Mouse (Mus musculus): Measurements from ENCODE around the gene Setdb1. TPM values are rescaled to one million over a fixed set of nuclear protein-coding genes. Genes with fewer than 3 reads are reported as not detected.

The Setdb1 gene
- polyA plus RNA-seq, 1 experiment from 2014 or later: 63.7 TPM

DNA sequence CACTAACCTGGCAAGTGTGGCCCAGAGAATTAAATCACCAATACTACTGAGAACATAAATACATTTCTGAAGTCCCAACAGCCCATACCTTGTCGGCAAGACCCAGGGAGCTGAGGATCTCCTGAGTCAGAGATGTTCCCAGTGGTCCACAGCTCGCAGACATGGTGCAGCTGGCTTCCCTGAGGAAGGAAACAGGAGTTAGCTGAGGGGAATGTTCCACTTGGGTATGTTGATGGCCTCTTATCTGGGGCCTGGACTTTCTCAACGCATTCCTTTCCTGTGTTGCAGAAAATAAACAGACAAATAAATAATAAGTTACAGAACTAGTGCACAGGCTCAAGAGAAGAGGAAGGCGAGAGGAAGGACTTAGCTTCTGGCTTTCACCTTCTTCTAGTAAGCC lies 50.8 kb downstream of the Setdb1 start:
- no peak for ATAC-seq (ENCODE audit: insufficient number of reproducible peaks, insufficient read depth, low FRiP score, low TSS enrichment, low read depth)
- Histone ChIP-seq H3K9me3 (no peaks in the 10 kb centered on the region), H3K9ac (replicated peaks) (no peak overlapping the region), H3K4me3 (replicated peaks) (no peak overlapping the region), H3K4me1 (replicated peaks) (peaks cover 4% of the 10 kb centered on the region; the same call in 1 of the 2 replicates), H3K27me3 (no peaks in the 10 kb centered on the region), H3K36me3 (no peaks in the 10 kb centered on the region), H3K4me2 (no peak overlapping the region), H3K27ac (no peak overlapping the region)
- 86% methylated on average over 4 of the region's 4 CpGs for WGBS

DNA sequence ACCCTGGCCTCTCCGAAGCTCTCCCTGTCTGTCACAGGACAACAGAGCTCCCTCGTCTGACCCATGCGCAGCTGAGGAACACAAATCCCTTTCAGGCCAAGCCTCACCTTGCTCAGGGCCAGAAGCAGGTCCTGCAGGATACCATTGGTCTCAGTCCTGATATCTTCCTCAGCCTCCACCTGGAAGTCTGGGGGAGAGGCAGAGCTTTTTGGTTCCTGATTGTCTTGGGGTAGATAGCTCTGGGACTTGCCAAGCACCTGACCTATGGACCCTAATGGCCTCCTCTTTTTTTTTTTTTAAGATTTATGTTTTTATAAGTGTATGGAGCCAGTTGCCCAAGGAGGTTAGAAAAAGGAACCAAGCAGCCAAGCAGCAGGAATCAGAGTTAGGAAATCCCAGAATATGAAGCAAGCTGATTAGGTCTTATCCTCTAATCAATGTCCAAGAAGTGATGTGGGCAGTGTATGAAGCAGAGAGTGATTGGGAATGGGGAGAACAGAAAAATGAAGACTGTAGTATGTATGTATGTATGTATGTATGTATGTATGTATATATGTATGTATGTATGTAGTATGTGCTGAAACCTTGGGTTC lies 55.7 kb downstream of the Setdb1 start:
- Histone ChIP-seq H3K27me3 (no peaks in the 10 kb centered on the region), H3K36me3 (peaks cover 14% of the 10 kb centered on the region), H3K4me3 (replicated peaks) (no peak overlapping the region), H3K9ac (replicated peaks) (no peak overlapping the region), H3K4me1 (replicated peaks) (peaks cover 6% of the 10 kb centered on the region), H3K4me2 (no peak overlapping the region), H3K9me3 (no peaks in the 10 kb centered on the region), H3K27ac (no peak overlapping the region)
- WGBS: 81% methylated on average over 3 of the region's 3 CpGs
- no peak for ATAC-seq (ENCODE audit: insufficient number of reproducible peaks, insufficient read depth, low FRiP score, low TSS enrichment, low read depth)

DNA sequence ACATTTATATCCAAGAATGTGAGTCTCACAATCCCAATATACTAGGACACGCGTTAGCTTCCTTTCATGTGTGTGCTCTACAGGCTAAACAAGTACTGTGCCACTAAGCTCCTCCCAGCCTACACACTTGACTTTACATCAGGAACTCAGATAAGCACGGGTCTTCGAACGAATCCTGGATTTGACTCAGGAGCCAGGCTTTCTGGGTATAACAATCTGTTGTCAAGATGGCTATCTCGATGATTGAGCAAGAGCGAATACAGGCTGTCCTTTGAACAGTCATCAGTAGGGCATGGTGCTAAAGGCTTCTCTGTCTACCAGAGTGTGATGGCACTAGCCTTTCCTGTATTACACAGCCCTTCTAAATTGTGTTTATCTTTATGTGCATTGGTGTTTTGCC lies 59.0 kb downstream of the Setdb1 start:
- H3K27me3 ChIP-seq: no peaks in the 10 kb centered on the region
- WGBS: 90% methylated on average over 7 of the region's 7 CpGs
- no peak overlapping the region for H3K27ac ChIP-seq
- peaks cover 14% of the 10 kb centered on the region for H3K4me1 ChIP-seq (replicated peaks)
- H3K4me3 ChIP-seq (replicated peaks): no peak overlapping the region
- H3K4me2 ChIP-seq: no peak overlapping the region
- peaks cover 41% of the 10 kb centered on the region for H3K36me3 ChIP-seq
- no peak for ATAC-seq (ENCODE audit: insufficient number of reproducible peaks, insufficient read depth, low FRiP score, low TSS enrichment, low read depth)
- no peaks in the 10 kb centered on the region for H3K9me3 ChIP-seq
- no peak overlapping the region for H3K9ac ChIP-seq (replicated peaks)

DNA sequence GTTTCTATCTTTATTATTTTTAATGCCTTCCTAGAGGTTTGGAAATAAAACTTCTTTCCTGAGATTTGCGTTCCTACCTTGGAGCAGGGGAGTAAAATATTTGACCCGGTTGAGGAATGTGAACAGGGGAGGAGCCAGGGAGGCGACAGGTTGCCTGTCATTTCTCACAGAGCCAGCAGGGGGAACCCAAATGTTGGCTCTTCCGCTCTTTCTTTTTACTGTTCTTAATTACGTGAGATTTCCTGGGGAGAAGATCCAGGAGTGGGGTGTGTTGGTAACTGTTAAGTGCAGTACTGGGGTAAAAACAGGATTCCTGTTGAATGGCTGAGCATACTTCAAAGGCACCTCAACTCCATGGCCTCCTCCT lies 60.9 kb downstream of the Setdb1 start:
- WGBS: 4% methylated on average over 5 of the region's 5 CpGs
- H3K9me3 ChIP-seq: no peaks in the 10 kb centered on the region
- H3K4me2 ChIP-seq: peak overlapping the region; percentile 13; the same call in 1 of the 2 replicates
- H3K4me1 ChIP-seq (replicated peaks): peaks cover 9% of the 10 kb centered on the region
- no peak for ATAC-seq (ENCODE audit: insufficient number of reproducible peaks, insufficient read depth, low FRiP score, low TSS enrichment, low read depth)
- H3K27ac ChIP-seq: no peak overlapping the region
- no peak overlapping the region for H3K4me3 ChIP-seq (replicated peaks)
- no peaks in the 10 kb centered on the region for H3K27me3 ChIP-seq
- H3K9ac ChIP-seq (replicated peaks): no peak overlapping the region
- H3K36me3 ChIP-seq: peaks cover 60% of the 10 kb centered on the region

DNA sequence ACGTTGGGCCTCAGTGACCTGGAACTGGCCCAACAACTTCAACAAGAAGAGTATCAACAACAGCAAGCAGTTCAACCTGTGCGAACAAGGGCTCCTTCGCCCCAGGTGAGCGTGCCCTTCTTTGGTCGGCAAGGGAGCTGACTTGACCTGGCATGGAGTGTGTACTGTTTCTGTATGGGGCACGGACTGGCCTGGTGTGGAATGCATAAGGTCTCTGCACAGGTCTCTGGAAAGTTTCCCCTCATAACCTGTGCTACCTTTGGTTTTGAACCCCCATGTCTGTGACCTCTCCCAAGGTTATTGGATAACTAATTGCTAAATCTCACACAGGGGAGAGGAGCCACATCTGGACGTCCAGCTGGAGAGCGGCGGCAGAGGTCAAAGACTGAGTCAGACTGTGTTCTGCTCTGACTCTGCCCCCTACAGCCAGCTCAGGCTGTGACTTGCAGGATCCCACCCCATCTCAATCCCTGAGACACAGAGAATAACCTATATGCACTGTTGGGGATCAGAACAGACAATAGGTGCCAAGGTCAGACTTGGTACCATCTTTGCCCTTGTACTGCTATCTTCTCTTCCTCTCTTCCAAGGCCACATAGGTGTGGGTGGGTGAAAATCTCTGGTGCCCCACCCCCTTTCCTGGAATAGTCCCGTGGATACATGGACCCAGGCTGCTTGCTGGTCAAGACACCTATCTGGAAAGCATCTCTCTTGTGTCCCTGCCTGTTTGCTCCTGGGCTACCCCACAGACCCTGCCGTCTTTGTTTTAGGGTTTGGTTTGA lies 61.5 kb downstream of the Setdb1 start:
- Histone ChIP-seq H3K4me2 (0 out of 2 replicates have a peak overlapping the region, but pooled peaks have one; percentile 13), H3K9ac (replicated peaks) (no peak overlapping the region), H3K4me1 (replicated peaks) (peaks cover 9% of the 10 kb centered on the region), H3K27me3 (no peaks in the 10 kb centered on the region), H3K4me3 (replicated peaks) (no peak overlapping the region), H3K9me3 (no peaks in the 10 kb centered on the region), H3K27ac (no peak overlapping the region), H3K36me3 (peaks cover 66% of the 10 kb centered on the region)
- ATAC-seq (ENCODE audit: insufficient number of reproducible peaks, insufficient read depth, low FRiP score, low TSS enrichment, low read depth): peak; percentile 49; the same call in 1 of the 2 replicates
- WGBS: 73% methylated on average over 11 of the region's 11 CpGs

DNA sequence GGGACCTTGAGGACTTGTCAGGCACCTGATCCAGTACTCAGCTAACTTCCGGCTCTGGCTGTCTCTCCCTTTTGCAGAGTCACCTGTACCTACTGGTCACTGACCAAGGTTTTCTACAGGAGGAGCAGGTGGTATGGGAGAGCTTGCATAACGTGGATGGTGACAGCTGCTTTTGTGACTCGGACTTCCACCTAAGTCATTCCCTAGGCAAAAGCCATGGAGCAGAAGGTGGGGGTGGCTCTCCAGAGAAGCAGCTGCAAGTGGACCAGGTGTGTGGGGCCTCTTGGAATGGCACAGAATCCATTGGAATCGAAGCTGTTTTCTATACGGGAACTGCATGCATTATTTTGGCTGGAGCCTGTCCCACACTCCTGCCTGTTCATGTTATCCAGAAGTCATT lies 62.3 kb downstream of the Setdb1 start:
- Histone ChIP-seq H3K36me3 (peaks cover 74% of the 10 kb centered on the region), H3K9ac (replicated peaks) (no peak overlapping the region), H3K4me2 (no peak overlapping the region), H3K4me3 (replicated peaks) (no peak overlapping the region), H3K4me1 (replicated peaks) (peaks cover 9% of the 10 kb centered on the region), H3K9me3 (no peaks in the 10 kb centered on the region), H3K27ac (no peak overlapping the region), H3K27me3 (no peaks in the 10 kb centered on the region)
- no peak for ATAC-seq (ENCODE audit: insufficient number of reproducible peaks, insufficient read depth, low FRiP score, low TSS enrichment, low read depth)
- WGBS: 83% methylated on average over 5 of the region's 5 CpGs

DNA sequence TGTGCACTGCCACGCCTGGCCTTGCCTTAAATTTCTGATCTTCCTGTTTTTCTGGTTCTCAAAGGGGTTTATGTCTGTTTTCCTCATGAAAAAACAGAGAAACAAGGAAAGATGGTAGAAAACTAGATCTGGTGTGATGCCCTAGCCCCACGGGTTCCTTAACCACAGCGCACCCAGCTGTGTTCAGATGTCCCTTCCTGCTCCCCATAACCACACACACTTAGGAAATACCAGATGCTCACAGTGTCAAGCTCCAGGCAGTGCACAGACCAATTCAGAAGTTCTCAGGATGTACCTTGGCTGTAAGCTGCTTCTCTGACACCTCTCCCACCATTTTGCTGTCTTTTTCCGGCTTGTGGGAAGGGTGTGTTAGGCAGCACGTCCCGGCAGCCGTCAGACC lies 62.7 kb downstream of the Setdb1 start:
- Histone ChIP-seq H3K36me3 (peaks cover 78% of the 10 kb centered on the region), H3K4me3 (replicated peaks) (no peak overlapping the region), H3K27ac (no peak overlapping the region), H3K9me3 (no peaks in the 10 kb centered on the region), H3K9ac (replicated peaks) (no peak overlapping the region), H3K4me1 (replicated peaks) (peaks cover 9% of the 10 kb centered on the region), H3K4me2 (no peak overlapping the region), H3K27me3 (no peaks in the 10 kb centered on the region)
- 92% methylated on average over 7 of the region's 7 CpGs for WGBS
- no peak for ATAC-seq (ENCODE audit: insufficient number of reproducible peaks, insufficient read depth, low FRiP score, low TSS enrichment, low read depth)

DNA sequence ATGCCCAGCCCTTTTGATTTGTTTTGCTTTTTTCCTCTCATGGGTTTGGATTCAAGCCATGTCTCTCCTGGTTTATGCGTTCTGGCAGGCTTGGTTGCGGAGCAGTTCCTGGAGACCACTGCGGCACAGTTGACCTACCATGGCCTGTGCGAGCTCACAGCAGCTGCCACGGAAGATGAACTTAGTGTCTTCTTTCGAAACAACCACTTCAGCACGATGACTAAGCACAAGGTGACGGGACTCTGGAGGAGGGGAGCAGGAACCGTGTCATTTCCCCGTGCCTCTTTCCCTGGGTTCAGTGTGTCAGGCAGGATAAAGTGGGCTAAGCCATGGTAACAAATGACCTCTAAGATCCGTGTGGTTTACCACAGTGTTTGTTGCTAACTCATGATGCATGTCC lies 63.5 kb downstream of the Setdb1 start:
- Histone ChIP-seq H3K9ac (replicated peaks) (no peak overlapping the region), H3K4me3 (replicated peaks) (no peak overlapping the region), H3K27me3 (no peaks in the 10 kb centered on the region), H3K9me3 (no peaks in the 10 kb centered on the region), H3K27ac (no peak overlapping the region), H3K4me1 (replicated peaks) (peaks cover 9% of the 10 kb centered on the region), H3K4me2 (no peak overlapping the region), H3K36me3 (peaks cover 86% of the 10 kb centered on the region)
- WGBS: 79% methylated on average over 11 of the region's 11 CpGs
- ATAC-seq (ENCODE audit: insufficient number of reproducible peaks, insufficient read depth, low FRiP score, low TSS enrichment, low read depth): no peak

DNA sequence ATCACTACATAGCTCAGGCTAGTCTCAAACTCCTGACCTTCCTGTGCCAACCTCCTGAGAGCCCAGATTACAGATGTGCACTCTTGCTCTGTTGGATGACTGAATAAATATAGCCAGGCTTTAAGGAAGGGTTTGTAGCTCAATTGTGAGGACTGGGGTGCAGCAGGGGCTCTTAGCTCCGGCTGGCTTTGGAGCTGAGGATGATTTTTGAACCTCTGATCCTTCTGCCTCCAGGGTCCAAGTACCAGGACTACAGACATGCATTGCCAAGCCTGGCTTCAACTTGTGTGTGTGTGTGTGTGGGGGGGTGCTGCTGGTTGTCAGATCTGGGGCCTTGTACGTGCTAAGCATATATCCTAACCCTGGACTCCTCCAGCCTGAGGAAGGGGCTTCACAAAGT lies 64.1 kb downstream of the Setdb1 start:
- WGBS: 95% methylated on average over 2 of the region's 2 CpGs
- H3K4me2 ChIP-seq: no peak overlapping the region
- H3K9me3 ChIP-seq: no peaks in the 10 kb centered on the region
- H3K9ac ChIP-seq (replicated peaks): no peak overlapping the region
- no peak overlapping the region for H3K4me3 ChIP-seq (replicated peaks)
- no peaks in the 10 kb centered on the region for H3K27me3 ChIP-seq
- peaks cover 9% of the 10 kb centered on the region for H3K4me1 ChIP-seq (replicated peaks)
- no peak overlapping the region for H3K27ac ChIP-seq
- no peak for ATAC-seq (ENCODE audit: insufficient number of reproducible peaks, insufficient read depth, low FRiP score, low TSS enrichment, low read depth)
- peaks cover 92% of the 10 kb centered on the region for H3K36me3 ChIP-seq

DNA sequence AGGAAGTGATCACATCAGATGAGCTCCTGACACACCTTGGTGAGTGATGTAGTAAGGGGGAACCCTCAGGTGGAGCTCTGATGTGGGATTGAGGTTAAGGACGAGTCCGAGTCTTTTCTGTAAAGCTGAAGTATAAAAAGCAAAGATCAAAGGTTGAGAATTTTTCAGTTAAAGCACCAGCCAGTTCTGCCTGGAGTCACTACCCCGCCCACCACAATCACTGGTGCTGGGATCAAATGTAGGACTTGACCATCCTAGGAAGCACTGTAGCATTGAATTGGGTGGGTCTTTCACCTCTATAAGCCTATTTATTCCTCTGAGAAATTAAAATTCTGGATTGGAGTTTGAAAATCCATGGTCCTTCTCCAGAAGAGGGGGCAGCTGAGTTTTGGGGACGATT lies 66.0 kb downstream of the Setdb1 start:
- no peak for ATAC-seq (ENCODE audit: insufficient number of reproducible peaks, insufficient read depth, low FRiP score, low TSS enrichment, low read depth)
- Histone ChIP-seq H3K36me3 (peaks cover 87% of the 10 kb centered on the region), H3K27me3 (no peaks in the 10 kb centered on the region)

DNA sequence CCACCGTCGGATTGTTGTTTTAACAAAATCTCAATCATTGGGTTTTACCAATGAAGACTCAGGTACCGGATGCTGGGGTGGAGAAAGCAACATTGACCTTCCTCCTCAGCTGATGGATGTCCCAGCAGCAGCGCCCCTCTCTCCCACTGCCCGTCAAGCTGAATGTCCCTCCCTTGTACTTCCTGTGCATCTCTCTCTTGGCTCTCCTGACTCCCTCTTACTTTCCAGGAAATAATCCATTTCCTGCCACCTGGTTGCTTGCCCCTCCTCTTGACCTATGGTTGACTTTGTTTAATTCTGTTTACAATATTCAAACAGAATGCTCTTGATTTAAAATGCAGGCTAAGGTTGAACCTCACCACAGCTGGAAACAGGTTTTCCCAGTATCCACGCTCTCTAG lies 66.8 kb downstream of the Setdb1 start:
- H3K27ac ChIP-seq: no peak overlapping the region
- H3K36me3 ChIP-seq: peaks cover 82% of the 10 kb centered on the region
- no peak overlapping the region for H3K9ac ChIP-seq (replicated peaks)
- 73% methylated on average over 6 of the region's 6 CpGs for WGBS
- no peaks in the 10 kb centered on the region for H3K9me3 ChIP-seq
- no peak for ATAC-seq (ENCODE audit: insufficient number of reproducible peaks, insufficient read depth, low FRiP score, low TSS enrichment, low read depth)
- no peak overlapping the region for H3K4me3 ChIP-seq (replicated peaks)
- H3K27me3 ChIP-seq: no peaks in the 10 kb centered on the region
- peaks cover under 1% of the 10 kb centered on the region; the same call in 1 of the 2 replicates for H3K4me1 ChIP-seq (replicated peaks)
- no peak overlapping the region for H3K4me2 ChIP-seq

More for the DNA sequence above, 66.0 kb downstream of the Setdb1 start:
- no peak overlapping the region for H3K4me3 ChIP-seq (replicated peaks)
- no peak overlapping the region for H3K4me2 ChIP-seq
- no peak overlapping the region for H3K27ac ChIP-seq
- no peak overlapping the region for H3K9ac ChIP-seq (replicated peaks)
- H3K4me1 ChIP-seq (replicated peaks): peaks cover 5% of the 10 kb centered on the region
- 84% methylated on average over 4 of the region's 4 CpGs for WGBS
- H3K9me3 ChIP-seq: no peaks in the 10 kb centered on the region

All from limb, embryonic 12.5 days (tissue).